Mouse (Mus musculus) CD4-positive naive resting alpha-beta T cell, adult 76 days (primary cell): ENCODE data around the gene Crocc2. TPM values are rescaled to one million over a fixed set of nuclear protein-coding genes. Genes with fewer than 3 reads are reported as not detected.

Source experiments
- total RNA-seq: library from RNA; stranded (reverse); gene quantifications from one replicate; pipeline ENCODE4 v1.2.4, GENCODE M21; 2023

The Crocc2 gene
- total RNA-seq = not detected

GRCm38 (mm10) chr1:93168295-93168775, at the start of gene Crocc2:
TSS of gene Crocc2 (plus strand) at chr1:93168725.

GRCm38 (mm10) chr1:93135036-93135526, 33.4 kb upstream of the Crocc2 start, which contains the start of gene Agxt:
TSS of gene Agxt (plus strand) at chr1:93135240.

DNA sequence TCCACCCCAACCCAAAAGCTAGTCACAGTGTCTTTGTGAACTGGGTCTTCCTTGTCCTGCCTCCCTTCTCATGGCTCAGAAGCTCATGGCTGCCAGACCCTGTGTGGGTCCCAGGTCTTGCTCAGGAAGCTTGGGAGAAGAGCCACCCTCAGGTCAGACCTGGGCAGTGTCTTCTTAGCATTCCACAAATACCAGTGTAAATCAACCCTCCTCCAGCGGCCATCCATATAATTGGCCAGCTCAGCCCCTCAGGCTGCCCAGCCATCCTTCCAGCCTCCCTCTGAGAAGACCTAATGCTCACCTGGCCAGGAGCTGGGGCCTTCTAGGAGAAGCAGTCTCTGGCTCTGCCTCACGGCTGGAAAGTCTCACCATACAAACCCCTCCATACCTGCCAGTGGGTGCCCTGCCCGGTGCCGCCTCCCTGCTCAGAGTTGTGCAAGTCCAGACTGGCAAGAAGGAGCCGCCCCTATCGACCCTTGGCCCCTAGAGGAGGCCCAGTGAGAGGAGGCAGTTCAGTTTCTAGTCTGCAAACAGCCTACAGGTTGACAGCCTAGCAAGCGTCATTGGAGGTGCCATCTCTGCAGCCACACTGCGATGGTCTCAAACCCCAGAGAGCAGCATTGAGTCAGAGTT, 7.9 kb upstream of the Crocc2 start, which contains the start of gene 2310007B03Rik:
Gene 2310007B03Rik (minus strand): TSS at position 448 of the 633 bp plus-strand sequence.

GRCm38 (mm10) chr1:93235576-93236544, 67.3 kb downstream of the Crocc2 start, which contains the start of gene Sned1:
TSS of gene Sned1 (plus strand) at chr1:93235841.

Other genes starting within 250 kb of the Crocc2 start
- gene Capn10, start 234.3 kb upstream of the Crocc2 start, total RNA-seq = 13.0 TPM
- gene Gpr35, start 217.9 kb upstream of the Crocc2 start, total RNA-seq = 0.62 TPM
- not detected for gene Aqp12, start 162.4 kb upstream of the Crocc2 start, total RNA-seq
- gene Kif1a, start 66.8 kb upstream of the Crocc2 start, total RNA-seq = not detected
- not detected for gene Agxt, start 33.5 kb upstream of the Crocc2 start, total RNA-seq
- not detected for gene 2310007B03Rik, start 7.8 kb upstream of the Crocc2 start, total RNA-seq
- gene Sned1, start 67.1 kb downstream of the Crocc2 start, total RNA-seq = 1.2 TPM
- 15.4 TPM for gene Mterf4, start 137.2 kb downstream of the Crocc2 start, total RNA-seq
- 25.2 TPM for gene Ppp1r7, start 174.1 kb downstream of the Crocc2 start, total RNA-seq
- gene Pask, start 174.8 kb downstream of the Crocc2 start, total RNA-seq = 2.8 TPM
- gene Ano7, start 205.2 kb downstream of the Crocc2 start, total RNA-seq = not detected